Mouse (Mus musculus): Measurements from ENCODE around the gene Obox6.

The Obox6 gene

DNA sequence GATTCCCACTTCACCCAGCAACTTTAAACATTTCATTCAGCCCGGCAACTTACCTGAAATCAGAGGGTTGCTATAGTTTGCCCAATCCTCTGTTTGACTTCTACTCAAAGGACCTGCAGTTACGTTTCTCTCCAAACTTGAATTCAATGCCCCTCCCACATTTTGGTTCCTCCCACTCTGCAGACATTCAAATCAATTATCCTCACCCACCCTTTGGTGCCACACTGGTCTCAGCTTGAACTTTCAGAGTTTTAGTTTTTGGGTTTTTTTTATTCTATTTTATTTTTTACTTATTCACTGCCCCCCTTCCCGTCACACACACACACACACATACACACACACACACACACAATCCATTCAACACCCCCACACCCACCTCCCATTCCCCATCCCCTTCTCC, at the start of gene Obox6:
Gene Obox6 (minus strand): TSS at position 101 of the 400 bp plus-strand sequence.
- no peak for DNase-seq

DNA sequence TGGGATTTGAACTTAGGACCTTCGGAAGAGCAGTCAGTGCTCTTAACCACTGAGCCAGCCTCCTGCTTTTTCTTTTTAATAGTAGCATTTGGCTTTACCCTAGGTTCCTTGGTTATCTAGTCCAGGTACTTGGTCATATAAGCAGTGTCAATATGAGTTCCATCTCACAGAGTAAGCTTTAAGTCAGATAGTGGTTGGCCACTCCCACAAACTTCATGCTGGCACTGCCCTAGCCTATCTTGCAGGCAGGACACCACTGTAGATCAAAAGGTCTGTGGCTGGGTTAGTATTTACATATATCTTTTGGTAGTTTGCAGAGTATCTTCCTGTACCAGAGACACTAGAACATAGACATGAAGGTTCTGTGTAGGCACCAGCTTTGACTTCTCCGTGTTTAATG, 44.6 kb upstream of the Obox6 start:
- no peak for DNase-seq

DNA sequence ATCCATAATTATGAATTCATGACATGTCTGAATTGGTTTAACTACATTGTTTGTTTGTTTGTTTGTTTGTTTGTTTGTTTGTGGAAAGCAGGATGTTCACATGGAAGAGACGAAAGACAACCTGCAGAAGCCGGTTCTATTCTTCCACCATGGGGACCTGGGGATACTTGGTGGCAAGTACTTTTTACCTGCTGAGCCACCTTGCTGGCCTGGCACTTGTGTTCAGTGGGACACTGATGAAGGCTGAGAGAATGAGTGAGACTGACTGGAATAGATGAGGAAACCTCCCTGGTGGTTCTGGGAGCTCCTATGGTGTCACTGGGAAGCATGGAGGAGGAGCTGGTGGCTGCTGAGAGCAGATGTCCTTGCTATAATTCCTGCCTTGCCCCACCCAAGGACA, 42.8 kb upstream of the Obox6 start, which contains the start of gene Crxos:
Gene Crxos (plus strand): TSS at position 301 of the 400 bp plus-strand sequence.
- DNase-seq, result no peak

DNA sequence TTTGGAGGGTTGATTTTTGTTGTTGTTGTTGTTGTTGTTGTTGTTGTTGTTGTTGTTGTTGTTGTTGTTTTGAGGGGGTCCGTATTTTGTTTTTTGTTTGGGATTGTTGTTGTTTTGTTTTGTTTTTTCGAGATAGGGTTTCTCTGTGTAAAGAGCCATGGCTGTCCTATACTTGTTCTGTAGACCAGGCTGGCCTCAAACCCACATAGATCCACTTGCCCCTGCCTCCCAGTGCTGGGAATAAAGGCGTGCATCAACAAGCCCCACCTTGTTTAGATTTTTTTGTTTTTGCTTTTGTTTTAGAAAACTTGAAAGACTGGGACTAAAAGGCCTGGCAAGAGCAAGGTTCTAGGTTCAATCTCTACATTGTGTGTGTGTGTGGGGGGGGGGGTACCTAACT, 42.4 kb upstream of the Obox6 start:
- no peak for DNase-seq

GRCm38 (mm10) chr7:15881388-15881787, 41.9 kb upstream of the Obox6 start:
- no peak for DNase-seq

DNA sequence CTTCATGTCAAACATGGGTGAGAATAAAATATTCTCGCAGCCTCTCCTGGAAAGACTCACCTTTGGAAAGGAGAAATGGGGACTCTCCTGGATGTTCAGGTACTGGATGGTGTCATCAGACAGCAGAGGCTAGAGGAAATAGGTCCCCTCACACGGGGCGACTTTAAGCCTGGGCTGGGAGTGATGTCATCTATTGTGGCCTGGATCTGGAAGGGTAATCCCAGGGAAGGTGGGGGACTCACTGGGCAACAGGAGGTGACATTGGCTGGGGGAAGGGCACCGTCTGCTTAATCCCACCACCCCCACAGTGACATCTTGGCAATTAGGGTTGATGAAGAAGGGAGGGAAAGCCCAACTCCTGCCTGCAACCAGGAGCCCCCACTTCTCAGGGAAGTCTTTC, 40.3 kb upstream of the Obox6 start, which contains the start of gene Crx:
Gene Crx (minus strand): TSS at position 213 of the 400 bp plus-strand sequence.
- no peak for DNase-seq

GRCm38 (mm10) chr7:15864104-15864503, 24.6 kb upstream of the Obox6 start:
- no peak for DNase-seq

- DNase-seq, result no peak
These were observed 20.2 kb upstream of the Obox6 start for GRCm38 (mm10) chr7:15859657-15860056.
